Mouse (Mus musculus) intestine, embryonic 16.5 days (tissue): Measurements from ENCODE around the gene B4galnt1. TPM values are rescaled to one million over a fixed set of nuclear protein-coding genes. Genes with fewer than 3 reads are reported as not detected.

ENCODE experiments used
- ATAC-seq: fragments of 200-750 bp; cut with Nextera tagmentation; 2 replicates; pipeline ENCODE4 v1.8.0; 2017; ENCODE audit warnings: moderate TSS enrichment, moderate library complexity
- H3K27ac ChIP-seq: fragments of 300-500 bp; sonication (generic); 2 replicates; pipeline ENCODE4 v1.5.1; 2014; ENCODE audit warnings: mild to moderate bottlenecking, low read length
- H3K27me3 ChIP-seq: fragments of 300-500 bp; sonication (generic); replicated peaks from 2 replicates; pipeline ENCODE4 v1.6.1; 2014; ENCODE audit warnings: low read length, control low read depth, mixed read lengths; ENCODE audit not compliant: control insufficient read depth, insufficient read depth
- H3K36me3 ChIP-seq: fragments of 300-500 bp; sonication (generic); 2 replicates; pipeline ENCODE4 v1.6.1; 2014; ENCODE audit warnings: low read length, control low read depth; ENCODE audit not compliant: control insufficient read depth, insufficient read depth
- H3K4me1 ChIP-seq: fragments of 300-500 bp; sonication (generic); 2 replicates; pipeline ENCODE4 v1.6.1; 2014; ENCODE audit warnings: low read length, control low read depth, mixed read lengths; ENCODE audit not compliant: control insufficient read depth, insufficient read depth
- H3K4me2 ChIP-seq: fragments of 300-500 bp; sonication (generic); 2 replicates; pipeline ENCODE4 v1.6.1; 2014; ENCODE audit warnings: low read depth, low read length, control low read depth
- H3K4me3 ChIP-seq: fragments of 300-500 bp; sonication (generic); 2 replicates; pipeline ENCODE4 v1.5.1; 2014; ENCODE audit warnings: mild to moderate bottlenecking, low read length
- H3K9ac ChIP-seq: fragments of 300-500 bp; sonication (generic); 2 replicates; pipeline ENCODE4 v1.6.1; 2014; ENCODE audit warnings: low read depth, low read length
- H3K9me3 ChIP-seq: fragments of 300-500 bp; sonication (generic); 2 replicates; pipeline ENCODE4 v1.6.1; 2016; ENCODE audit warnings: low read length, control low read depth; ENCODE audit not compliant: control insufficient read depth
- WGBS: fragments of 180-500 bp; shearing (Covaris S2); extraction: QIAGEN DNeasy Blood & Tissue Kit; methylation state at CpG from one replicate; pipeline ENCODE4 v1.1.7; 2014; 5-methylcytosine and 5-hydroxymethylcytosine counted together
- polyA plus RNA-seq: library from polyadenylated mRNA; unstranded; fragments of >200 nt; fragmentation: Nextera tagmentation; extraction: Ambion mirVana; gene quantifications from 2 replicates; pipeline ENCODE4 v1.2.1, GENCODE M21; 2015

B4galnt1 gene
- polyA plus RNA-seq, 1 experiment from 2014 or later: 65.6 TPM

- 88% methylated on average over 15 of the region's 15 CpGs for WGBS
- Histone ChIP-seq H3K27me3 (peaks cover 8% of the 10 kb centered on the region; the same call in 1 of the 2 replicates), H3K4me2 (no peak overlapping the region), H3K4me3 (no peak overlapping the region), H3K36me3 (no peaks in the 10 kb centered on the region; the same call in 1 of the 2 replicates), H3K27ac (no peak overlapping the region), H3K9me3 (no peaks in the 10 kb centered on the region), H3K4me1 (peaks cover 18% of the 10 kb centered on the region), H3K9ac (no peak overlapping the region)
- ATAC-seq: no peak
These were observed 6.7 kb downstream of the B4galnt1 start for GRCm38 (mm10) chr10:127171631-127172200.

- H3K9ac ChIP-seq: no peak overlapping the region
- 81% methylated on average over 16 of the region's 16 CpGs for WGBS
These were observed 8.4 kb downstream of the B4galnt1 start for GRCm38 (mm10) chr10:127173148-127174065.

GRCm38 (mm10) chr10:127174170-127174569 lies 9.1 kb downstream of the B4galnt1 start:
- H3K36me3 ChIP-seq: no peaks in the 10 kb centered on the region
- H3K27me3 ChIP-seq: peaks cover 27% of the 10 kb centered on the region
- peaks cover 26% of the 10 kb centered on the region for H3K4me1 ChIP-seq
- no peak overlapping the region for H3K4me3 ChIP-seq
- no peak overlapping the region for H3K4me2 ChIP-seq
- H3K27ac ChIP-seq: no peak overlapping the region
- H3K9me3 ChIP-seq: no peaks in the 10 kb centered on the region
- 77% methylated on average over 7 of the region's 7 CpGs for WGBS
- no peak overlapping the region for H3K9ac ChIP-seq
- no peak for ATAC-seq

More at GRCm38 (mm10) chr10:127173148-127174065, 8.4 kb downstream of the B4galnt1 start:
- Histone ChIP-seq H3K4me3 (no peak overlapping the region), H3K36me3 (no peaks in the 10 kb centered on the region), H3K27me3 (peaks cover 20% of the 10 kb centered on the region), H3K27ac (no peak overlapping the region), H3K9me3 (no peaks in the 10 kb centered on the region), H3K4me1 (peaks cover 25% of the 10 kb centered on the region), H3K4me2 (no peak overlapping the region)
- no peak for ATAC-seq

GRCm38 (mm10) chr10:127176228-127176627 lies 11.2 kb downstream of the B4galnt1 start:
- no peaks in the 10 kb centered on the region for H3K36me3 ChIP-seq
- H3K27me3 ChIP-seq: peaks cover 40% of the 10 kb centered on the region
- 47% methylated on average over 3 of the region's 3 CpGs for WGBS
- no peak overlapping the region for H3K9ac ChIP-seq
- no peak overlapping the region for H3K4me3 ChIP-seq
- no peaks in the 10 kb centered on the region for H3K9me3 ChIP-seq
- no peak overlapping the region for H3K4me2 ChIP-seq
- ATAC-seq: no peak
- no peak overlapping the region for H3K27ac ChIP-seq
- peaks cover 17% of the 10 kb centered on the region for H3K4me1 ChIP-seq

- no peak overlapping the region for H3K9ac ChIP-seq
- peaks cover 17% of the 10 kb centered on the region for H3K4me1 ChIP-seq
- H3K27me3 ChIP-seq: peaks cover 43% of the 10 kb centered on the region
- ATAC-seq: no peak
- no peak overlapping the region for H3K4me2 ChIP-seq
- H3K27ac ChIP-seq: no peak overlapping the region
- WGBS: 9% methylated on average over 7 of the region's 7 CpGs
- H3K4me3 ChIP-seq: no peak overlapping the region
- H3K9me3 ChIP-seq: no peaks in the 10 kb centered on the region
- no peaks in the 10 kb centered on the region for H3K36me3 ChIP-seq
These were observed 11.7 kb downstream of the B4galnt1 start for GRCm38 (mm10) chr10:127176756-127177155.

- Histone ChIP-seq H3K9ac (no peak overlapping the region), H3K4me3 (no peak overlapping the region), H3K36me3 (no peaks in the 10 kb centered on the region), H3K9me3 (no peaks in the 10 kb centered on the region), H3K27me3 (peaks cover 45% of the 10 kb centered on the region), H3K4me1 (peaks cover 17% of the 10 kb centered on the region), H3K27ac (no peak overlapping the region), H3K4me2 (no peak overlapping the region; the same call in 1 of the 2 replicates)
- no peak for ATAC-seq
- 25% methylated on average over 9 of the region's 9 CpGs for WGBS
These were observed 12.2 kb downstream of the B4galnt1 start for GRCm38 (mm10) chr10:127177235-127177634.

- ATAC-seq: peak; percentile 57
- Histone ChIP-seq H3K9ac (0 out of 2 replicates have a peak overlapping the region, but pooled peaks have one; percentile 37), H3K4me3 (peak overlapping the region; percentile 45), H3K4me2 (peak overlapping the region; percentile 69), H3K27me3 (peaks cover 45% of the 10 kb centered on the region), H3K4me1 (peaks cover 17% of the 10 kb centered on the region), H3K27ac (no peak overlapping the region), H3K9me3 (no peaks in the 10 kb centered on the region), H3K36me3 (no peaks in the 10 kb centered on the region)
- WGBS: 2% methylated on average over 23 of the region's 23 CpGs
These were observed 12.7 kb downstream of the B4galnt1 start for GRCm38 (mm10) chr10:127177719-127178118.

- Histone ChIP-seq H3K9me3 (no peaks in the 10 kb centered on the region), H3K27me3 (peaks cover 45% of the 10 kb centered on the region), H3K27ac (no peak overlapping the region), H3K4me2 (peak overlapping the region; percentile 69), H3K4me1 (peaks cover 18% of the 10 kb centered on the region), H3K9ac (0 out of 2 replicates have a peak overlapping the region, but pooled peaks have one; percentile 37), H3K36me3 (no peaks in the 10 kb centered on the region), H3K4me3 (peak overlapping the region; percentile 45)
- 6% methylated on average over 41 of the region's 41 CpGs for WGBS
- ATAC-seq: no peak
These were observed 13.4 kb downstream of the B4galnt1 start for GRCm38 (mm10) chr10:127178286-127179027.
